8 mouse cellular contexts compared by ENCODE assay signal in genomic region chr12:91815990-91816389, GRCm38 (mm10). TPM values are rescaled to one million over a fixed set of nuclear protein-coding genes. Genes with fewer than 3 reads are reported as not detected.
DNase-seq lines count a peak whose midpoint lies in the region; TF ChIP-seq lines count a peak whose summit lies in the region.

No protein-coding gene starts in this region.

- H3K4me1 ChIP-seq in olfactory bulb, adult 2 months (ENCODE audit: control insufficient read depth, insufficient read depth, low read length) = no peaks in the 10 kb centered on the region

- 34% methylated on average over 10 of the region's 10 CpGs for WGBS in olfactory bulb, adult 2 months

- peak; percentile 53 for DNase-seq in CD4-positive helper T cell, adult 2 months (ENCODE audit: low read depth, low spot score)
- peak; percentile 74 for DNase-seq in ZHBTc4 (ENCODE audit: low read depth, low spot score)
- DNase-seq in embryo, embryonic 10.5 days (ENCODE audit: low spot score) = peak; percentile 79
- peak; percentile 42 to 61 for DNase-seq in heart, postnatal 14 days
- DNase-seq in kidney, postnatal 36 days = peak; percentile 49 to 65
- peak; percentile 36 to 51 for DNase-seq in lung, adult 18-20 months
- peak; percentile 66 for DNase-seq in thymus, postnatal 0 days (ENCODE audit: low spot score)

- TF ChIP-seq CTCF in olfactory bulb, adult 2 months (IDR thresholded peaks at IDR 0.05; ENCODE audit: insufficient read depth, low read depth, low read length) = peak; percentile 35; the same call in 1 of the 2 replicates

- H3K4me3 ChIP-seq in olfactory bulb, adult 2 months (ENCODE audit: insufficient read depth, low read depth, low read length) = no peak overlapping the region

- intact Hi-C loops in heart, postnatal 14 days (cut with DNase I) = no loop called here

- no peak overlapping the region for H3K27ac ChIP-seq in olfactory bulb, adult 2 months (ENCODE audit: insufficient read depth, low read depth, low read length)

- no peak for TF ChIP-seq POLR2A in olfactory bulb, adult 2 months (IDR thresholded peaks at IDR 0.05; ENCODE audit: insufficient read depth, low read depth, low read length)

RNA-seq across cellular contexts. Expression of gene Ston2, which starts 27.8 kb away (rescaled TPM):
- 1 to 10 TPM; 5.2 to 5.8 TPM for total RNA-seq in heart, postnatal 14 days (2021)
- polyA plus RNA-seq in olfactory bulb, adult 2 months (2012; ENCODE audit: insufficient read depth, insufficient read length, low replicate concordance, missing spikeins) = not detected in 2 replicates
- 7.6 and 7.9 TPM in 2 replicates for polyA plus RNA-seq in thymus, postnatal 0 days (2015; fragmentation: Nextera tagmentation; extraction: Ambion mirVana)

RNA-seq across cellular contexts. Expression of gene Sel1l, which starts 33.0 kb away (rescaled TPM):
- total RNA-seq in heart, postnatal 14 days (2021) = 10 to 100 TPM; 54.5 to 55.7 TPM
- 256 TPM in 1 of 2 replicates, not detected in the other for polyA plus RNA-seq in olfactory bulb, adult 2 months (2012; ENCODE audit: insufficient read depth, insufficient read length, low replicate concordance, missing spikeins)
- 53.7 and 61.0 TPM in 2 replicates for polyA plus RNA-seq in thymus, postnatal 0 days (2015; fragmentation: Nextera tagmentation; extraction: Ambion mirVana)
